Mouse (Mus musculus): ENCODE measurements around the gene P2rx7. TPM values are rescaled to one million over a fixed set of nuclear protein-coding genes. Genes with fewer than 3 reads are reported as not detected.

The P2rx7 gene
- 100 to 1,000 TPM in 17 of 26 experiments, 10 to 100 TPM in 9; 73.4 to 206 (median 130) TPM for total RNA-seq (2018; cell fraction: chromatin; rRNA removed)
- 10 to 100 TPM; 32.7 to 82.9 (median 53.9) TPM for total RNA-seq (2018; cell fraction: cytosol; rRNA removed)
- 100 to 1,000 TPM in 18 of 26 experiments, 10 to 100 TPM in 8; 59.7 to 190 (median 119) TPM for total RNA-seq (2018; cell fraction: nucleus; rRNA removed)
- polyA plus RNA-seq (2018) = 38.1 to 80.9 TPM (median 46.6 TPM) in 3 replicates

GRCm38 (mm10) chr5:122643701-122644100 is at the start of gene P2rx7:
P2rx7 (plus strand) TSS chr5:122643911.
- WGBS (ENCODE audit: missing documents) = 4% methylated on average over 12 of the region's 12 CpGs
- Histone ChIP-seq H3K36me3 (ENCODE audit: inconsistent target) (peaks cover 27% of the 10 kb centered on the region; the same call in 1 of the 2 replicates), H3K27ac (peak within 1 kb of the TSS; percentile 94), H3K4me3 (ENCODE audit: inconsistent target) (peak within 1 kb of the TSS; percentile 69), H3K79me2 (ENCODE audit: inconsistent target) (peaks cover 39% of the 10 kb centered on the region)

- 59% methylated on average over 4 of the region's 4 CpGs for WGBS (ENCODE audit: missing documents)
- H3K79me2 ChIP-seq (ENCODE audit: inconsistent target) = no peaks in the 10 kb centered on the region
- no peaks in the 10 kb centered on the region for H3K36me3 ChIP-seq (ENCODE audit: inconsistent target)
- no peak overlapping the region for H3K4me3 ChIP-seq (ENCODE audit: inconsistent target)
- no peak overlapping the region for H3K27ac ChIP-seq
These were observed 48.2 kb upstream of the P2rx7 start for GRCm38 (mm10) chr5:122595470-122595869.

GRCm38 (mm10) chr5:122602233-122602632 is 41.5 kb upstream of the P2rx7 start:
- Histone ChIP-seq H3K27ac (no peak overlapping the region), H3K4me3 (ENCODE audit: inconsistent target) (no peak overlapping the region), H3K36me3 (ENCODE audit: inconsistent target) (no peaks in the 10 kb centered on the region), H3K79me2 (ENCODE audit: inconsistent target) (no peaks in the 10 kb centered on the region)
- 4% methylated on average over 11 of the region's 11 CpGs for WGBS (ENCODE audit: missing documents)

- WGBS (ENCODE audit: missing documents) = 100% methylated on average over 2 of the region's 2 CpGs
- Histone ChIP-seq H3K36me3 (ENCODE audit: inconsistent target) (no peaks in the 10 kb centered on the region), H3K79me2 (ENCODE audit: inconsistent target) (no peaks in the 10 kb centered on the region), H3K4me3 (ENCODE audit: inconsistent target) (no peak overlapping the region), H3K27ac (no peak overlapping the region)
These were observed 38.8 kb upstream of the P2rx7 start for GRCm38 (mm10) chr5:122604894-122605293.

- Histone ChIP-seq H3K79me2 (ENCODE audit: inconsistent target) (no peaks in the 10 kb centered on the region), H3K4me3 (ENCODE audit: inconsistent target) (no peak overlapping the region), H3K36me3 (ENCODE audit: inconsistent target) (no peaks in the 10 kb centered on the region), H3K27ac (no peak overlapping the region)
- 96% methylated on average over 5 of the region's 5 CpGs for WGBS (ENCODE audit: missing documents)
These were observed 32.1 kb upstream of the P2rx7 start for GRCm38 (mm10) chr5:122611651-122612050.

GRCm38 (mm10) chr5:122613908-122614732 is 29.6 kb upstream of the P2rx7 start, which contains the start of gene Ift81:
Ift81 (minus strand) TSS chr5:122614518.
- H3K4me3 ChIP-seq (ENCODE audit: inconsistent target) = peak within 1 kb of the TSS; percentile 22; the same call in 1 of the 2 replicates
- no peaks in the 10 kb centered on the region for H3K36me3 ChIP-seq (ENCODE audit: inconsistent target)
- WGBS (ENCODE audit: missing documents) = 8% methylated on average over 62 of the region's 67 CpGs
- no peak within 1 kb of the TSS for H3K27ac ChIP-seq
- H3K79me2 ChIP-seq (ENCODE audit: inconsistent target) = no peaks in the 10 kb centered on the region

- H3K79me2 ChIP-seq (ENCODE audit: inconsistent target) = no peaks in the 10 kb centered on the region
- 91% methylated on average over 5 of the region's 5 CpGs for WGBS (ENCODE audit: missing documents)
- H3K4me3 ChIP-seq (ENCODE audit: inconsistent target) = no peak overlapping the region
- H3K36me3 ChIP-seq (ENCODE audit: inconsistent target) = no peaks in the 10 kb centered on the region
- H3K27ac ChIP-seq = no peak overlapping the region
These were observed 26.0 kb upstream of the P2rx7 start for GRCm38 (mm10) chr5:122617718-122618117.

- no peaks in the 10 kb centered on the region for H3K36me3 ChIP-seq (ENCODE audit: inconsistent target)
- WGBS (ENCODE audit: missing documents) = 87% methylated on average over 9 of the region's 9 CpGs
- H3K79me2 ChIP-seq (ENCODE audit: inconsistent target) = no peaks in the 10 kb centered on the region
- no peak overlapping the region for H3K4me3 ChIP-seq (ENCODE audit: inconsistent target)
- H3K27ac ChIP-seq = no peak overlapping the region
These were observed 23.9 kb upstream of the P2rx7 start for GRCm38 (mm10) chr5:122619686-122620296.

- no peaks in the 10 kb centered on the region for H3K36me3 ChIP-seq (ENCODE audit: inconsistent target)
- no peak overlapping the region for H3K4me3 ChIP-seq (ENCODE audit: inconsistent target)
- 84% methylated on average over 7 of the region's 7 CpGs for WGBS (ENCODE audit: missing documents)
- no peak overlapping the region for H3K27ac ChIP-seq
- no peaks in the 10 kb centered on the region for H3K79me2 ChIP-seq (ENCODE audit: inconsistent target)
These were observed 22.3 kb upstream of the P2rx7 start for GRCm38 (mm10) chr5:122621376-122621886.

GRCm38 (mm10) chr5:122622526-122622925 is 21.2 kb upstream of the P2rx7 start:
- H3K79me2 ChIP-seq (ENCODE audit: inconsistent target) = no peaks in the 10 kb centered on the region
- no peak overlapping the region for H3K4me3 ChIP-seq (ENCODE audit: inconsistent target)
- H3K27ac ChIP-seq = no peak overlapping the region
- WGBS (ENCODE audit: missing documents) = 90% methylated on average over 3 of the region's 5 CpGs
- H3K36me3 ChIP-seq (ENCODE audit: inconsistent target) = no peaks in the 10 kb centered on the region

GRCm38 (mm10) chr5:122623861-122624260 is 19.9 kb upstream of the P2rx7 start:
- no peak overlapping the region for H3K4me3 ChIP-seq (ENCODE audit: inconsistent target)
- H3K79me2 ChIP-seq (ENCODE audit: inconsistent target) = no peaks in the 10 kb centered on the region

GRCm38 (mm10) chr5:122624952-122625479 is 18.7 kb upstream of the P2rx7 start:
- H3K4me3 ChIP-seq (ENCODE audit: inconsistent target) = no peak overlapping the region
- no peaks in the 10 kb centered on the region for H3K36me3 ChIP-seq (ENCODE audit: inconsistent target)
- 93% methylated on average over 11 of the region's 11 CpGs for WGBS (ENCODE audit: missing documents)
- H3K79me2 ChIP-seq (ENCODE audit: inconsistent target) = no peaks in the 10 kb centered on the region
- no peak overlapping the region for H3K27ac ChIP-seq

More at GRCm38 (mm10) chr5:122623861-122624260, 19.9 kb upstream of the P2rx7 start:
- WGBS (ENCODE audit: missing documents) = 38% methylated on average over 9 of the region's 9 CpGs
- H3K27ac ChIP-seq = no peak overlapping the region
- no peaks in the 10 kb centered on the region for H3K36me3 ChIP-seq (ENCODE audit: inconsistent target)

- no peak overlapping the region for H3K4me3 ChIP-seq (ENCODE audit: inconsistent target)
- H3K27ac ChIP-seq = no peak overlapping the region
- WGBS (ENCODE audit: missing documents) = 79% methylated on average over 14 of the region's 14 CpGs
- no peaks in the 10 kb centered on the region for H3K36me3 ChIP-seq (ENCODE audit: inconsistent target)
- no peaks in the 10 kb centered on the region for H3K79me2 ChIP-seq (ENCODE audit: inconsistent target)
These were observed 18.0 kb upstream of the P2rx7 start for GRCm38 (mm10) chr5:122625565-122626252.

GRCm38 (mm10) chr5:122627243-122627642 is 16.5 kb upstream of the P2rx7 start:
- 41% methylated on average over 2 of the region's 2 CpGs for WGBS (ENCODE audit: missing documents)
- no peaks in the 10 kb centered on the region for H3K79me2 ChIP-seq (ENCODE audit: inconsistent target)
- no peak overlapping the region for H3K4me3 ChIP-seq (ENCODE audit: inconsistent target)
- no peak overlapping the region for H3K27ac ChIP-seq
- H3K36me3 ChIP-seq (ENCODE audit: inconsistent target) = no peaks in the 10 kb centered on the region
